Mouse (Mus musculus): ENCODE measurements around the gene Tifab. TPM values are rescaled to one million over a fixed set of nuclear protein-coding genes. Genes with fewer than 3 reads are reported as not detected.
"Not testable (repeated sequence)": the region's sequence is repeated elsewhere in the genome, so short reads cannot be mapped to it uniquely, and the experiment has no call there.

Gene Tifab
- polyA plus RNA-seq, 1 experiment from 2014 or later, result 4.0 TPM

- Histone ChIP-seq H3K27ac (peak overlapping the region; percentile 31; the same call in 1 of the 2 replicates), H3K27me3 (replicated peaks) (peaks cover 7% of the 10 kb centered on the region; the same call in 1 of the 2 replicates), H3K4me3 (replicated peaks) (0 out of 2 replicates have a peak overlapping the region, but pooled peaks have one; percentile 6), H3K36me3 (no peaks in the 10 kb centered on the region), H3K4me2 (peak overlapping the region; percentile 49), H3K9ac (no peak overlapping the region), H3K4me1 (peaks cover 6% of the 10 kb centered on the region), H3K9me3 (no peaks in the 10 kb centered on the region)
- peak; percentile 65; the same call in 1 of the 2 replicates for ATAC-seq (ENCODE audit: insufficient read depth, low FRiP score, low read depth)
- WGBS, result 10% methylated on average over 35 of the region's 35 CpGs
These were observed 29.8 kb upstream of the Tifab start for GRCm38 (mm10) chr13:56208225-56209066.

DNA sequence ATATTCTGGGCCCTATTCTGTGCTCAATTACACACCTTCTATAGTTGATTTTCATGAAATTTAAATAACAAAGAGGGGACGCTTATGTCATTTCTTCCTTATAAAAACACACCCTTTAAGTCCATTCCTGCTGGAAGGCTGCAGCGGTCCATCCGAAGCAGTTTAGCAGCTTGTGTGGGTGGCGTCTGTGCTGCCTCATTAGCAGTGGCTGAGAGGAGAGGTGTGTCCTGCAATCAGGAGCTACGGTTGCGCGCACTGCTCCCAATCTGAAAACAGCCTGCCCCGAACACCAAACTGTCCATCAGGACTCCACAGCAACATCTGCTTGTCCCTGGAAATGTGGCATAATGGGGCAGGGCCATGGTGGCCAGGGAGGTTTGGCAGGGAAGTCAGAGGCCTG is 20.8 kb upstream of the Tifab start:
- H3K36me3 ChIP-seq, result no peaks in the 10 kb centered on the region
- H3K9ac ChIP-seq, result no peak overlapping the region
- no peak overlapping the region for H3K4me3 ChIP-seq (replicated peaks)
- WGBS, result 71% methylated on average over 8 of the region's 8 CpGs
- H3K4me2 ChIP-seq, result no peak overlapping the region
- no peak overlapping the region for H3K27ac ChIP-seq
- ATAC-seq (ENCODE audit: insufficient read depth, low FRiP score, low read depth), result no peak
- H3K4me1 ChIP-seq, result no peaks in the 10 kb centered on the region
- H3K27me3 ChIP-seq (replicated peaks), result no peaks in the 10 kb centered on the region; the same call in 1 of the 2 replicates
- no peaks in the 10 kb centered on the region for H3K9me3 ChIP-seq

GRCm38 (mm10) chr13:56197473-56198266 is 19.0 kb upstream of the Tifab start:
- Histone ChIP-seq H3K4me1 (no peaks in the 10 kb centered on the region), H3K27ac (no peak overlapping the region), H3K4me2 (no peak overlapping the region), H3K9ac (no peak overlapping the region), H3K27me3 (replicated peaks) (no peaks in the 10 kb centered on the region; the same call in 1 of the 2 replicates), H3K9me3 (no peaks in the 10 kb centered on the region), H3K4me3 (replicated peaks) (no peak overlapping the region), H3K36me3 (no peaks in the 10 kb centered on the region)
- ATAC-seq (ENCODE audit: insufficient read depth, low FRiP score, low read depth), result peak; percentile 68; the same call in 1 of the 2 replicates
- WGBS, result 12% methylated on average over 15 of the region's 15 CpGs

- ATAC-seq (ENCODE audit: insufficient read depth, low FRiP score, low read depth), result no peak
- Histone ChIP-seq H3K9me3 (no peaks in the 10 kb centered on the region), H3K27ac (no peak overlapping the region), H3K36me3 (no peaks in the 10 kb centered on the region), H3K4me3 (replicated peaks) (no peak overlapping the region), H3K9ac (no peak overlapping the region), H3K4me2 (no peak overlapping the region), H3K27me3 (replicated peaks) (no peaks in the 10 kb centered on the region; the same call in 1 of the 2 replicates), H3K4me1 (no peaks in the 10 kb centered on the region)
- WGBS, result 66% methylated on average over 12 of the region's 12 CpGs
These were observed 18.3 kb upstream of the Tifab start for GRCm38 (mm10) chr13:56197031-56197430.

GRCm38 (mm10) chr13:56195824-56196223 is 17.1 kb upstream of the Tifab start:
- not testable (repeated sequence) for H3K9me3 ChIP-seq; H3K4me1 ChIP-seq; H3K36me3 ChIP-seq; H3K9ac ChIP-seq; H3K4me2 ChIP-seq; H3K27me3 ChIP-seq (replicated peaks); H3K4me3 ChIP-seq (replicated peaks); H3K27ac ChIP-seq; ATAC-seq (ENCODE audit: insufficient read depth, low FRiP score, low read depth)
- 81% methylated on average over 11 of the region's 11 CpGs for WGBS

GRCm38 (mm10) chr13:56194181-56194580 is 15.5 kb upstream of the Tifab start:
- H3K4me1 ChIP-seq; H3K36me3 ChIP-seq; H3K4me2 ChIP-seq; H3K4me3 ChIP-seq (replicated peaks); ATAC-seq (ENCODE audit: insufficient read depth, low FRiP score, low read depth); H3K27me3 ChIP-seq (replicated peaks); H3K9ac ChIP-seq; H3K27ac ChIP-seq; H3K9me3 ChIP-seq: not testable (repeated sequence)
- 88% methylated on average over 11 of the region's 11 CpGs for WGBS

- H3K4me2 ChIP-seq, result no peak overlapping the region
- no peak overlapping the region for H3K27ac ChIP-seq
- no peak overlapping the region for H3K4me3 ChIP-seq (replicated peaks)
- no peaks in the 10 kb centered on the region for H3K9me3 ChIP-seq
- H3K27me3 ChIP-seq (replicated peaks), result no peaks in the 10 kb centered on the region
- H3K4me1 ChIP-seq, result no peaks in the 10 kb centered on the region
- H3K9ac ChIP-seq, result no peak overlapping the region
- 28% methylated on average over 3 of the region's 3 CpGs for WGBS
- ATAC-seq (ENCODE audit: insufficient read depth, low FRiP score, low read depth), result no peak
- H3K36me3 ChIP-seq, result no peaks in the 10 kb centered on the region
These were observed 12.5 kb upstream of the Tifab start for GRCm38 (mm10) chr13:56191225-56191624.

- Histone ChIP-seq H3K9ac (no peak overlapping the region), H3K27me3 (replicated peaks) (no peaks in the 10 kb centered on the region), H3K27ac (no peak overlapping the region), H3K9me3 (no peaks in the 10 kb centered on the region), H3K4me2 (no peak overlapping the region), H3K36me3 (no peaks in the 10 kb centered on the region), H3K4me3 (replicated peaks) (no peak overlapping the region), H3K4me1 (no peaks in the 10 kb centered on the region)
- WGBS, result 79% methylated on average over 5 of the region's 5 CpGs
- no peak for ATAC-seq (ENCODE audit: insufficient read depth, low FRiP score, low read depth)
These were observed 11.0 kb upstream of the Tifab start for GRCm38 (mm10) chr13:56189688-56190087.

- H3K27me3 ChIP-seq (replicated peaks), result no peaks in the 10 kb centered on the region
- H3K9me3 ChIP-seq, result no peaks in the 10 kb centered on the region
- H3K27ac ChIP-seq, result no peak overlapping the region
- ATAC-seq (ENCODE audit: insufficient read depth, low FRiP score, low read depth), result no peak
- no peak overlapping the region for H3K4me3 ChIP-seq (replicated peaks)
- H3K4me2 ChIP-seq, result no peak overlapping the region
- no peak overlapping the region for H3K9ac ChIP-seq
- no peaks in the 10 kb centered on the region for H3K36me3 ChIP-seq
- 78% methylated on average over 5 of the region's 5 CpGs for WGBS
- H3K4me1 ChIP-seq, result no peaks in the 10 kb centered on the region
These were observed 5.0 kb upstream of the Tifab start for GRCm38 (mm10) chr13:56183687-56184086.

- Histone ChIP-seq H3K9ac (no peak overlapping the region), H3K4me1 (no peaks in the 10 kb centered on the region), H3K4me2 (no peak overlapping the region), H3K27ac (no peak overlapping the region), H3K9me3 (no peaks in the 10 kb centered on the region), H3K36me3 (no peaks in the 10 kb centered on the region), H3K27me3 (replicated peaks) (no peaks in the 10 kb centered on the region), H3K4me3 (replicated peaks) (no peak overlapping the region)
- no peak for ATAC-seq (ENCODE audit: insufficient read depth, low FRiP score, low read depth)
- 71% methylated on average over 8 of the region's 8 CpGs for WGBS
These were observed 2.7 kb upstream of the Tifab start for GRCm38 (mm10) chr13:56181424-56181823.

- 81% methylated on average over 9 of the region's 9 CpGs for WGBS
- no peak overlapping the region for H3K27ac ChIP-seq
- H3K27me3 ChIP-seq (replicated peaks), result no peaks in the 10 kb centered on the region
- H3K9me3 ChIP-seq, result no peaks in the 10 kb centered on the region
- no peak overlapping the region for H3K4me3 ChIP-seq (replicated peaks)
- H3K4me1 ChIP-seq, result peaks cover 22% of the 10 kb centered on the region
- no peak overlapping the region for H3K9ac ChIP-seq
- no peak overlapping the region for H3K4me2 ChIP-seq
- no peaks in the 10 kb centered on the region for H3K36me3 ChIP-seq
- ATAC-seq (ENCODE audit: insufficient read depth, low FRiP score, low read depth), result no peak
These were observed 2.4 kb downstream of the Tifab start for GRCm38 (mm10) chr13:56176310-56176709.

DNA sequence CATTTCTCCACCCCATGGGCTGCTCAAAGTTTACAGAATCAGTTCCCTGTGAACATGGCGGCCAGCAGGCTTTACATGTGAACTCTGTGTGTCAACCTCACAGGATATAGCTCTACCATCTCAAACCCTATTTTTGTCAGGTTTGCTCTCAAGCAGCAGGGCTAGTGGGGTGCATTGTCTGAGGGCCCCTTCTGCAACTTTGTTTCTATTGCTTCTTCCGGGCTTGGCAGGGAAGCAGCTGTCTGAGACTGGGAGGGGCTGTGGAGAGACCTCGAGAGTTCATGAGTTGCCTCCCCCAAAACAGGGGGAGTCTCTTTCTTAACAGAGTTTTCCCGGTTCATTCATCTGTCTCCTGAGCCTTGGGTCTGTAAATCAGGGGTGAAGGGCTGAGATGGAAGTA is 2.8 kb downstream of the Tifab start:
- no peak for ATAC-seq (ENCODE audit: insufficient read depth, low FRiP score, low read depth)
- no peak overlapping the region for H3K9ac ChIP-seq
- H3K4me1 ChIP-seq, result peaks cover 22% of the 10 kb centered on the region
- H3K4me2 ChIP-seq, result no peak overlapping the region
- no peaks in the 10 kb centered on the region for H3K27me3 ChIP-seq (replicated peaks)
- WGBS, result 52% methylated on average over 4 of the region's 4 CpGs
- H3K27ac ChIP-seq, result no peak overlapping the region
- H3K36me3 ChIP-seq, result no peaks in the 10 kb centered on the region
- no peaks in the 10 kb centered on the region for H3K9me3 ChIP-seq
- H3K4me3 ChIP-seq (replicated peaks), result no peak overlapping the region

All from stomach, embryonic 15.5 days (tissue).